Comparison of ENCODE assay signal across 8 mouse cellular contexts in the genomic region with DNA sequence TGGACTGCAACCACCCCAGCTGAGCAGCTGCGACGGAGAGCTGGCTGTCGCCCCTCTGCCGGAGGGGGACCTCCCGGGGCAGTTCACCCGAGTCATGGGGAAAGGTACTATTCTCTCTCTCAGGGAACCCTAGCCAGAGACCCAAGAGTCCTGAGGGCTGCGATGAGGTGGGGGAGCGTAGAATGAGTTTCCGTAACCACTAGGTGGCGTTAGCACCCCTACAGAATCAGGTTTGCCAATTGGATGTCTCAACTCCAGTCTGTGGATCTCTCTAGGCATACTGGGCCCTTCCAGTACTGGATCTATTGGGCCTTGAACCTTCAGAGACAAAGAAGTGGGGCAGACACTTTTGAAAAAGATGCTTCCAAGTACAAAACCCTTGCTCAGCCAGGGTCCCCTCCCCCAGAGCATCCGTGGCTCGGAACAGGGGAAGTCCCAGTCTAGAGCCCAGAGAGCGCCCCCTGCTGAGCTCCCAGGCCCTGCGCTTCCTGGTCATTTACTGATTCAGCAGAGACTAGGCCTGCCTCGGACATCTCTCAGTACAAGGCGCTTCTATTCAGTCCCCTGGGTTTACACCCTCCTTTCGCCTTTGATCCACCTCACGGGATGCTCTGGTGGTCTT.
A peak's percentile ranks its signal among the peaks of the same experiment; 100 is the strongest.
DNase-seq lines count a peak whose midpoint lies in the region; ATAC-seq lines count a peak whose summit lies in the region.

No protein-coding gene starts in this region.

- no peak for ATAC-seq in liver, embryonic 12.5 days
- no peak for ATAC-seq in activated CD4-positive, CD25-positive, alpha-beta regulatory T cell, adult 4 months

- 53% methylated on average over 18 of the region's 18 CpGs for WGBS in liver, embryonic 12.5 days (ENCODE audit: insufficient replicate concordance)

- H3K9me3 ChIP-seq in liver, embryonic 12.5 days (replicated peaks): no peaks in the 10 kb centered on the region

- no peaks in the 10 kb centered on the region for H3K36me3 ChIP-seq in liver, embryonic 12.5 days

- H3K4me2 ChIP-seq in liver, embryonic 12.5 days: no peak overlapping the region

- H3K27ac ChIP-seq in liver, embryonic 12.5 days: no peak overlapping the region

- 0 out of 2 replicates have a peak, but pooled peaks cover 8% of the 10 kb centered on the region for H3K27me3 ChIP-seq in liver, embryonic 12.5 days (replicated peaks)

- H3K4me1 ChIP-seq in liver, embryonic 12.5 days: no peaks in the 10 kb centered on the region

- no peak overlapping the region for H3K4me3 ChIP-seq in liver, embryonic 12.5 days

- no peak overlapping the region for H3K9ac ChIP-seq in liver, embryonic 12.5 days

- peak; percentile 33 to 49 for DNase-seq in cerebellum, postnatal 10 days
- no peak for DNase-seq in cerebellum, adult 9-11 months
- DNase-seq in liver: peak; percentile 24
- peak; percentile 19 for DNase-seq in adrenal gland, adult 2 months
- peak; percentile 63 for DNase-seq in heart, postnatal 4 days
- no peak for DNase-seq in layer of hippocampus, adult 8-10 months (ENCODE audit: low spot score in 2 of 2)

Comparison
In these comparisons a context has a peak if more than half of its experiments do, and no peak if none do; other contexts are left out.
1. DNase-seq: peak in cerebellum, postnatal 10 days (2 of 2), liver (single experiment), adrenal gland, adult 2 months (single experiment) and heart, postnatal 4 days (single experiment); none in cerebellum, adult 9-11 months (single experiment) and layer of hippocampus, adult 8-10 months (0 of 2).